In the genomic region with DNA sequence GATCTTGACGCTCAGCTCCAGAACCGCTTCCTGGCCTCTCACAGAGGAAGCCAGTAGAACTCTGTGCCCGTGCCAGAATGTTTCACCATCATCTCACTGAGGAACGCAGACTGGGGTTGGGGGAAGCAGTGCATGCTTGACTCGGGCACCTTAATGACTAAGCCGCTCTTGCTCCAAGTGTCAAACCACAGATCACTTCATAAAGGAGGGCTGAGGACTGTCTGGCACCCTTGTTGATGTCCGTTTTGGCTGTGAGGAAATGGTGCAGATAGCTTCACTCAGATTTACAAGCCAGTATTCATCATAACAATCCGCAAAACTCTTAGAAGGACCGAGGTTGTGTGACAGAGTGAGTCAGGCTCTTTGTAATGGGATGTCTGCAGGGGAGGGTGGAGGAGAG, we compare ENCODE assay signal across 17 mouse cellular contexts. TPM values are rescaled to one million over a fixed set of nuclear protein-coding genes. Genes with fewer than 3 reads are reported as not detected.
A peak's percentile ranks its signal among the peaks of the same experiment; 100 is the strongest.
DNase-seq lines count a peak whose midpoint lies in the region; ATAC-seq and TF ChIP-seq lines count a peak whose summit lies in the region.
"Had no signal": no experiment of that assay in that cellular context is flagged by ENCODE, and none has a peak within 500 bp of the region (broad histone marks: within the 10 kb centered on the region; RNA-seq: fewer than 3 reads in every experiment).

No protein-coding gene starts in this region.

- no peaks in the 10 kb centered on the region for H3K9me3 ChIP-seq in lung, embryonic 14.5 days (ENCODE audit: low read depth, low read length)
- H3K9me3 ChIP-seq in neural tube, embryonic 15.5 days (replicated peaks): no peaks in the 10 kb centered on the region
- H3K9me3 ChIP-seq: embryonic facial prominence, embryonic 15.5 days; forebrain, embryonic 15.5 days; kidney, embryonic 15.5 days; limb, embryonic 13.5 days; lung, embryonic 15.5 days had no signal

- no peak overlapping the region for H3ac ChIP-seq in myocyte (ENCODE audit: control insufficient read depth, insufficient read length)

- peak; percentile 49 to 57 for DNase-seq in heart, adult 18-20 months
- no peak for DNase-seq in heart, postnatal 36 days
- peak; percentile 96 for DNase-seq in Muller cell, postnatal 12 days (ENCODE audit: inconsistent ontology term)
- peak; percentile 52 for DNase-seq in lung, embryonic 14.5 days
- no peak for DNase-seq in cerebellum, adult 18-20 months
- DNase-seq in embryo, embryonic 10 days (ENCODE audit: low spot score): no peak
- DNase-seq: adrenal gland, postnatal 10 days had no signal

- intact Hi-C loops in heart, postnatal 36 days (cut with DNase I): no loop called here

- no peak for TF ChIP-seq POLR2A in myocyte (IDR thresholded peaks at IDR 0.05; ENCODE audit: insufficient read length, low read depth)

- TF ChIP-seq CTCF in lung, embryonic 14.5 days (IDR thresholded peaks at IDR 0.05; ENCODE audit: low read depth): no peak

- no peak overlapping the region for H3K27ac ChIP-seq in lung, embryonic 14.5 days (ENCODE audit: low read depth)
- no peak overlapping the region for H3K27ac ChIP-seq in neural tube, embryonic 15.5 days (replicated peaks)
- H3K27ac ChIP-seq: embryonic facial prominence, embryonic 15.5 days; forebrain, embryonic 15.5 days; kidney, embryonic 15.5 days; left cerebral cortex, adult 2 months; limb, embryonic 13.5 days; lung, embryonic 15.5 days had no signal

- H3K9ac ChIP-seq in lung, embryonic 14.5 days: no peak overlapping the region
- H3K9ac ChIP-seq in neural tube, embryonic 15.5 days (replicated peaks): no peak overlapping the region
- H3K9ac ChIP-seq: embryonic facial prominence, embryonic 15.5 days; forebrain, embryonic 15.5 days; kidney, embryonic 15.5 days; limb, embryonic 13.5 days; lung, embryonic 15.5 days had no signal

- no peaks in the 10 kb centered on the region for H3K36me3 ChIP-seq in lung, embryonic 14.5 days (ENCODE audit: insufficient read depth)
- H3K36me3 ChIP-seq in myocyte (ENCODE audit: control insufficient read depth, insufficient read depth): no peaks in the 10 kb centered on the region
- H3K36me3 ChIP-seq in neural tube, embryonic 15.5 days: no peaks in the 10 kb centered on the region
- H3K36me3 ChIP-seq: embryonic facial prominence, embryonic 15.5 days; forebrain, embryonic 15.5 days; kidney, embryonic 15.5 days; limb, embryonic 13.5 days; lung, embryonic 15.5 days had no signal

- H3K4me2 ChIP-seq in lung, embryonic 14.5 days: no peak overlapping the region
- H3K4me2 ChIP-seq in myocyte (ENCODE audit: low read depth): peak overlapping the region; percentile 85
- no peak overlapping the region for H3K4me2 ChIP-seq in neural tube, embryonic 15.5 days
- H3K4me2 ChIP-seq: embryonic facial prominence, embryonic 15.5 days; forebrain, embryonic 15.5 days; kidney, embryonic 15.5 days; limb, embryonic 13.5 days; lung, embryonic 15.5 days had no signal

- no peak overlapping the region for H3K4me3 ChIP-seq in lung, embryonic 14.5 days (ENCODE audit: low read depth, low read length)
- H3K4me3 ChIP-seq in myocyte: peak overlapping the region; percentile 8
- H3K4me3 ChIP-seq in neural tube, embryonic 15.5 days (replicated peaks): no peak overlapping the region
- H3K4me3 ChIP-seq: embryonic facial prominence, embryonic 15.5 days; forebrain, embryonic 15.5 days; kidney, embryonic 15.5 days; left cerebral cortex, adult 2 months; limb, embryonic 13.5 days; lung, embryonic 15.5 days had no signal

- 59% methylated on average over 9 of the region's 9 CpGs for WGBS in lung, embryonic 14.5 days
- WGBS in neural tube, embryonic 15.5 days: 86% methylated on average over 9 of the region's 9 CpGs

- no peaks in the 10 kb centered on the region for H3K79me2 ChIP-seq in myocyte (ENCODE audit: control insufficient read depth, insufficient read depth)

- no peaks in the 10 kb centered on the region for H3K4me1 ChIP-seq in lung, embryonic 14.5 days (ENCODE audit: insufficient read depth)
- no peaks in the 10 kb centered on the region for H3K4me1 ChIP-seq in neural tube, embryonic 15.5 days
- H3K4me1 ChIP-seq: embryonic facial prominence, embryonic 15.5 days; forebrain, embryonic 15.5 days; limb, embryonic 13.5 days had no signal

- ATAC-seq in lung, embryonic 14.5 days (ENCODE audit: insufficient read depth): no peak
- ATAC-seq in neural tube, embryonic 15.5 days (ENCODE audit: low FRiP score): no peak
- ATAC-seq: forebrain, embryonic 15.5 days; midbrain, embryonic 16.5 days had no signal

- no peaks in the 10 kb centered on the region for H3K27me3 ChIP-seq in lung, embryonic 14.5 days (ENCODE audit: insufficient read depth, low read length)
- no peaks in the 10 kb centered on the region for H3K27me3 ChIP-seq in myocyte (ENCODE audit: control insufficient read depth, insufficient read depth, insufficient read length)
- no peaks in the 10 kb centered on the region for H3K27me3 ChIP-seq in neural tube, embryonic 15.5 days (replicated peaks)
- H3K27me3 ChIP-seq: CH12.LX; embryonic facial prominence, embryonic 15.5 days; forebrain, embryonic 15.5 days; kidney, embryonic 15.5 days; limb, embryonic 13.5 days; lung, embryonic 15.5 days had no signal

TF ChIP-seq in myocyte, 11 proteins besides CTCF, POLR2A, EP300 and RAD21:
- TF ChIP-seq E2F4 (IDR thresholded peaks at IDR 0.05; ENCODE audit: insufficient read depth) (no peak), USF1 (IDR thresholded peaks at IDR 0.05; ENCODE audit: low read depth) (no peak), CEBPB (IDR thresholded peaks at IDR 0.05; ENCODE audit: insufficient read depth, poor library complexity, severe bottlenecking) (no peak), POLR2AphosphoS2 (IDR thresholded peaks at IDR 0.05; ENCODE audit: insufficient read length, low read depth) (no peak)

RNA-seq across cellular contexts. Expression of gene Fgf2, which starts 12.6 kb away (rescaled TPM):
- 10 to 100 TPM in 1 of 2 experiments, 1 to 10 TPM in 1; 5.3 to 12.0 TPM for total RNA-seq in heart, adult 18-20 months (2021)
- 10 to 100 TPM in 1 of 2 experiments, 1 to 10 TPM in 1; 9.6 to 13.7 TPM for total RNA-seq in heart, postnatal 36 days (2021)
- polyA plus RNA-seq in lung, embryonic 14.5 days (2014; fragmentation: Nextera tagmentation; extraction: Ambion mirVana): 2.9 and 4.1 TPM in 2 replicates
- polyA plus RNA-seq in myocyte (2012; fragmentation: generic; extraction: Trizol): 0.65 TPM
- 0.63 and 1.1 TPM in 2 replicates for polyA plus RNA-seq in neural tube, embryonic 15.5 days (2015; fragmentation: Nextera tagmentation; extraction: Ambion mirVana)

RNA-seq across cellular contexts. Expression of gene Cetn4, which starts 48.2 kb away (rescaled TPM):
- total RNA-seq in heart, adult 18-20 months (2021): under 1 TPM; 0.37 to 0.95 TPM
- total RNA-seq in heart, postnatal 36 days (2021): 1 to 10 TPM in 1 of 2 experiments, not detected in 1; 1.6 TPM
- 2.6 TPM in 2 replicates for polyA plus RNA-seq in lung, embryonic 14.5 days (2014; fragmentation: Nextera tagmentation; extraction: Ambion mirVana)
- 2.0 TPM for polyA plus RNA-seq in myocyte (2012; fragmentation: generic; extraction: Trizol)
- 3.3 and 3.6 TPM in 2 replicates for polyA plus RNA-seq in neural tube, embryonic 15.5 days (2015; fragmentation: Nextera tagmentation; extraction: Ambion mirVana)

RNA-seq across cellular contexts. Expression of gene Bbs12, which starts 48.4 kb away (rescaled TPM):
- total RNA-seq in heart, adult 18-20 months (2021): 1 to 10 TPM in 1 of 2 experiments, under 1 TPM in 1; 0.77 to 1.2 TPM
- total RNA-seq in heart, postnatal 36 days (2021): 1 to 10 TPM in 1 of 2 experiments, under 1 TPM in 1; 0.46 to 1.3 TPM
- polyA plus RNA-seq in lung, embryonic 14.5 days (2014; fragmentation: Nextera tagmentation; extraction: Ambion mirVana): 8.6 and 10.8 TPM in 2 replicates
- polyA plus RNA-seq in myocyte (2012; fragmentation: generic; extraction: Trizol): 2.1 TPM
- polyA plus RNA-seq in neural tube, embryonic 15.5 days (2015; fragmentation: Nextera tagmentation; extraction: Ambion mirVana): 4.4 and 4.7 TPM in 2 replicates

RNA-seq across cellular contexts. Expression of gene Spata5, which starts 59.0 kb away (rescaled TPM):
- total RNA-seq in heart, adult 18-20 months (2021): 10 to 100 TPM; 12.0 to 17.3 TPM
- total RNA-seq in heart, postnatal 36 days (2021): 10 to 100 TPM; 15.9 to 16.1 TPM
- 36.9 and 42.0 TPM in 2 replicates for polyA plus RNA-seq in lung, embryonic 14.5 days (2014; fragmentation: Nextera tagmentation; extraction: Ambion mirVana)
- polyA plus RNA-seq in myocyte (2012; fragmentation: generic; extraction: Trizol): 24.2 TPM
- 29.5 and 31.7 TPM in 2 replicates for polyA plus RNA-seq in neural tube, embryonic 15.5 days (2015; fragmentation: Nextera tagmentation; extraction: Ambion mirVana)

RNA-seq across cellular contexts. Expression of gene Nudt6, which starts 59.3 kb away (rescaled TPM):
- 10 to 100 TPM; 34.0 to 37.3 TPM for total RNA-seq in heart, adult 18-20 months (2021)
- total RNA-seq in heart, postnatal 36 days (2021): 10 to 100 TPM; 36.0 to 36.3 TPM
- polyA plus RNA-seq in lung, embryonic 14.5 days (2014; fragmentation: Nextera tagmentation; extraction: Ambion mirVana): 4.6 and 7.4 TPM in 2 replicates
- 10.8 TPM for polyA plus RNA-seq in myocyte (2012; fragmentation: generic; extraction: Trizol)
- polyA plus RNA-seq in neural tube, embryonic 15.5 days (2015; fragmentation: Nextera tagmentation; extraction: Ambion mirVana): 9.3 and 10.5 TPM in 2 replicates

Comparison
In these comparisons a context has a peak if more than half of its experiments do, and no peak if none do; other contexts are left out.
1. DNase-seq: peak in heart, adult 18-20 months (2 of 2), Muller cell, postnatal 12 days (single experiment) and lung, embryonic 14.5 days (single experiment); none in heart, postnatal 36 days (0 of 2), cerebellum, adult 18-20 months (0 of 2) and embryo, embryonic 10 days (single experiment).